Mouse (Mus musculus) frontal cortex, adult 2 months (tissue): ENCODE results near the gene Tgif1. TPM values are rescaled to one million over a fixed set of nuclear protein-coding genes. Genes with fewer than 3 reads are reported as not detected.

Experiments used
- DNase-seq, 2 experiments: peaks; one replicate each; pipeline ENCODE4 v3.0.0; 2022; ENCODE audit warnings: low spot score in 1 of 2; ENCODE audit errors: extremely low spot score in 1 of 2
- polyA plus RNA-seq: library from polyadenylated mRNA; depleted of rRNA; stranded (reverse); fragments of >200 nt; gene quantifications from 2 replicates; pipeline ENCODE4 v1.2.3, GENCODE M21; 2012

The Tgif1 gene
- polyA plus RNA-seq, 1 experiment, result 2.9 TPM

- DNase-seq, result no peak
Measured at GRCm38 (mm10) chr17:70866538-70867114, 13.3 kb upstream of the Tgif1 start.

GRCm38 (mm10) chr17:70866029-70866428 lies 12.7 kb upstream of the Tgif1 start:
- no peak for DNase-seq

DNA sequence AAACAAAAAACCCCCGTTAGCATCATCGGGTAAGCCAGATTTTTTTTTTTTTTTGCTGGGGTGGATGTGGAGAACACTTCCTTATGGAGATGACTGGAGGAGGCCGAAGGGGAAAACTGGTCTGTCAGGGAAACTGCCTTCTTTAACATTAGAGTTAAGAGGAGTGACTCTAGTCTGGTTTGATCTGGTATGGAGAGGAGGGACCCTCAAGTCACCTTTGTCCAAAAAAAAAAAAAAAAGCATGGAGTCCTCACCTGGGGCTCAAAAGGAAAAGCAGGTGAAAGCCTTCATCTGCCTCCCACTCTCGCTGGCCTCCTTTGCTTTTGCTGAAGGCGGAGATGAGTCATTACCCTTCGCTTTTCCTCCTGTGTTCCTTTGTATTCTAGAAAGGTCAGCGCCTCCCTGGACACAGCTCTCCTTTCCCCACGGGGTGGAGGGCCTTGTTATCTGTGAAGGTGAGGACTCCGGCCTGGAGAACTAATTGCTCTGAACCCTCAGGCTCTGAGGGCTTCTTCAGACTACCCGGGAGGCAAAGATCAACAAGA lies 11.8 kb upstream of the Tgif1 start:
- DNase-seq, result no peak

GRCm38 (mm10) chr17:70864645-70865044 lies 11.3 kb upstream of the Tgif1 start:
- DNase-seq, result no peak

DNA sequence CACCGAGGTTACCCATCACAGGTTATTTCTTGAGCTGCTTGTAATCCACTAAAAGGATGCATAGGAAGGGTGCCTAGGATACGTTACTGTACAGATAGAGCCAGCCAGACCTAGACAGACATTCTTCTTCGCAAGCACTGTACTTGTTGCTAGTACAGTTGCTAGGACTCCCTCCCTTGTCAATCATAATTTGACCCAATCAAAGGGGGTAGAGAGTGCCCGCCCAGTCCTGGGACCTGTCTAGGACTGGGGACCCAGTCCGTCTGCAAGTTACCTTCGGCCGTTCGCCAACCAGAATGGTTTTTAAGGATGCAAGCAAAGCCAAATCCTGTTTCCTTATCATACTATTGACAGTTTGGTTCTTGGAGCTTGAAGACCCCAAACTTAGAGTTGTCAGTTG lies 10.8 kb upstream of the Tgif1 start:
- no peak for DNase-seq

DNA sequence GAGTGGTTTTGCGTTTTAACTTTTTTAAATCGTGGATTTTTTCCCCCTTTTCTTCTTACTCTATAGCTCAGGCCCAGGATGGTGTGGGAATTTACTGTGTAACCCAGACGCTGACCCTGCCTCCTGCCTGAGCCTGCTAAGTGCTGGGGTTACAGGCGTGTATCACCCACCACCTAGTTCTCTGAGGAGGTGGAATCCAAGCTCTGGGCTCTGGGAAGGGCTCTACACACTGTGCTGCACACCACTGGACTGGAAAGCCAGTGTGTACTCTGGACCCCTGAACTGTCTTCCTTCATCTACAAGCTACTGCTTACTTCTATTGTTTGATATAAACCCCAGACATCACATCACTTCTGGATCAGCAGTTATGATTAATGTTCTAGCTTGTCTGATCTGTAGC lies 5.5 kb upstream of the Tgif1 start:
- DNase-seq, result no peak

GRCm38 (mm10) chr17:70856871-70857415 lies 3.6 kb upstream of the Tgif1 start:
- DNase-seq, result no peak

GRCm38 (mm10) chr17:70854021-70854420 lies 675 bp upstream of the Tgif1 start:
- DNase-seq, result no peak

- no peak for DNase-seq
Measured at GRCm38 (mm10) chr17:70852686-70853386, 510 bp downstream of the Tgif1 start.

- DNase-seq, result no peak
Measured at GRCm38 (mm10) chr17:70852011-70852685, 1.2 kb downstream of the Tgif1 start.

DNA sequence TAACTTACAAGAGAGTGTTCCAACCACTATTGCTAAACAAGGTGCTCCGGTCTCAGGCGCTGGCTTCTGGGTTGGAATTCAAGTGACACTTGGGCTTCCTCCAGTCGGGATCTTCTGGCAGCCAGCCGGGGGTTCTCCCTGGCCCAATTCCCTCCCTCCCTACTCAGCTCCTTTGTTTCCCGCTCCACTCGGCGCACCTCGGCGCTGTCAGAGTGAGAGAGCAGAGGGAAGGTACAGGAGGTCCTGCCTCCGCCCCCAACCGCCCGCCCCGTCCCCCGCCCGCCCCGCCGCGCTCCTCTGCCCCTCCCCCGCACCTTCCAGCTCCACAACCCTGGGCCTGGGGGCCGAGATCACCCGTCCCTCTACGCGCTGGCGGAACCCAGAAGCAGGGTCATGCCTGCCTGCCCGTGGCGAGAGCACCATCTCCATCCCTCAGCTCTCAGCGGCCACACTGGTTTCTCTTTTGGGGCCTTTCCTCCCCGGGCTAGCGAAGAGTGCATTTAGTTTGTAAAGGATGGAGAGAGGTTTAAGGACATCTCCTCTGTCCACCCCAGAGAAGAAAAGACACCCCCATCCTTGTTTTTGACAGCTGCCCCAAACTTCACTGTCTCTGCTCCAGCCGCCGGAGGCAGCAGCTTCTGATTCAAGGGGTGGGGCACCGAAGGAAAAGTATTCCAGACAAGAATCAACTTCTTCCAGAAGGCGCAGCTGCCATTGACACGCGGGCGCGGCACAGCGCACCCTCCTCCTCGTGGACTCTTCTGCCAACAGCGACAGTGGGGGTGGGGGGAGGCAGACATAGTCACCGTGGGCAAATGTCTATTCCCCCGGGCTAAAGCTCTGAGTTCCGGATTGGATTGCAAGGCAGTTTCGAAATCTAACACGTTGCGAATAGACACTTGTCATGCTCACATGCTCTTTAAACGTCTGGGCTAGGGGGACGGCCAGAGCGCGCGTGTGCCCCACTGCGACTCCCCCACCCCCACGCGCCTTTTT lies 2.1 kb downstream of the Tgif1 start:
- no peak for DNase-seq

DNA sequence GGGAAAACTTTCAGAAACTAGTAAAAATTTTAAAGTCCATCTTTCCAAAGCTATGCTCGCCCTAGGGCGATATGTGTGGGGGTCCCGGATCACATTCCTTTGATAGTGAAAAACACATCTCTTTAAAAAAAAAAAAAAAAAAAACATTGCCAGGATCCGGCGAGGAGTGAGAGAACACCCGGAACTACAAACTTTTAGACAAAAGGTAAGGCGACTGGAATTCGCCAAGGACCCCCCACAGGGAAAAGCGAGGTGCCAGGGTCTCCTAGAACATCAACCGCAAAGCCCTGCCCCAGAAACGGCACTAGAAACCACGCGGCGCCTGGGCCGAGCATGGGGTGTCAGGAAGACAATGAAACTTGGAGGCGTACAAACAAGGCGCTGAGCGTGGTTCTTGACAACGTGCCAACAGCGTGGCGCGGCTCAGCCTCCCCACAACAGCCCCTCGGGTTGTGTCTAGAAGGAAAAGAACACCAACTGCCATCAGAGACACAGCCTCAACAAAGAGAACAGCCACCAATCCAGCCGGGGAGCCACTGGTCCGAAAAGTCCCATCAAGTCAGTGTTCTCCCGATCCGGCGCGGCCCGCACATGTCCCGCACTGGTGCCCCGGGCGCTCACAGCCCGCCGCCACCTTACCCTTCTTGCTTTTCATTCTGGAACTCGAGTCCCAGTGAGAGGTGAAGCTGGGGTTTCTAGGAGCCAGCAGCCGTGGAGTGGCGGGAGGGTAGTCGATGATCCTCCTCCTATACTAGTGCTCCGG lies 2.9 kb downstream of the Tgif1 start:
- DNase-seq, result no peak

GRCm38 (mm10) chr17:70849399-70850232 lies 3.7 kb downstream of the Tgif1 start:
- peak in 1 of 2 experiments; percentile 58 for DNase-seq

- no peak for DNase-seq
Measured at GRCm38 (mm10) chr17:70848511-70849398, 4.6 kb downstream of the Tgif1 start.

- no peak for DNase-seq
Measured at GRCm38 (mm10) chr17:70847751-70848510, 5.4 kb downstream of the Tgif1 start.

DNA sequence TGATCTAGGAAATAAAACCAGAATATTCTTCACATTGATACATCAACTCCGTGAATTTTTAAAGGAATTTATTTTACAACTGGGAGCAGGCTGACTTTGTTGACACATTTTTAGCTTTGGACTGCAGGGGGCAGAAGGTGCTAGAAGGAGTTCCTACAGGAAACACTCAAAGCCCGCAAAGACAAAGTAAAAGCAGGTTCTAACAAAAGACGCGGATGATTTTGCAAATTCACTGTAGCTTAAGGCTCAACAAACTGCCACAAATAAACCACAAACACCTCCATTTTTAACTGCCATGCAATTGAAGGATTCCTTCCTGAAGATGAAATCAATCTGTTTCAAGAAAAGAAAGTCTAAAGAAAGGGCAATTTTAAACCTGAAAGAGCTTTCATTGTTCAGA lies 6.3 kb downstream of the Tgif1 start:
- no peak for DNase-seq

GRCm38 (mm10) chr17:70846111-70846644 lies 7.2 kb downstream of the Tgif1 start:
- DNase-seq, result no peak
